Comparison of ENCODE assay signal across 8 mouse cellular contexts in genomic region chr13:63814746-63815681, GRCm38 (mm10). TPM values are rescaled to one million over a fixed set of nuclear protein-coding genes. Genes with fewer than 3 reads are reported as not detected.
DNase-seq lines count a peak whose midpoint lies in the region; ATAC-seq lines count a peak whose summit lies in the region.

Gene Ercc6l2 (plus strand): TSS chr13:63815240.

- intact Hi-C loops in heart, postnatal 14 days (cut with DNase I): loop anchor here (5.0 kb wide), 4 partner anchors 118 to 383 kb away; no protein-coding TSS in a partner anchor

- H3K4me1 ChIP-seq in forebrain, embryonic 14.5 days (ENCODE audit: control insufficient read depth, insufficient read depth, low read length): peaks cover 10% of the 10 kb centered on the region
- H3K4me1 ChIP-seq in neural tube, embryonic 15.5 days: peaks cover 17% of the 10 kb centered on the region

- DNase-seq in ES-CJ7 (ENCODE audit: low read depth, low spot score): peak; percentile 99
- peak; percentile 99 for DNase-seq in cerebellum, adult 11 months
- peak; percentile 100 for DNase-seq in forebrain, embryonic 14.5 days (ENCODE audit: low spot score)
- DNase-seq in heart, postnatal 14 days: peak; percentile 98 to 99
- DNase-seq in layer of hippocampus, adult 11-12 months (ENCODE audit: low spot score): peak; percentile 99
- DNase-seq in lung, adult 18-20 months: peak; percentile 99
- DNase-seq in testis, postnatal 14 days (ENCODE audit: low spot score): peak; percentile 99

- H3K36me3 ChIP-seq in forebrain, embryonic 14.5 days (ENCODE audit: control insufficient read depth, insufficient read depth, low read length): no peaks in the 10 kb centered on the region
- no peaks in the 10 kb centered on the region for H3K36me3 ChIP-seq in neural tube, embryonic 15.5 days

- peak within 1 kb of the TSS; percentile 59 for H3K4me3 ChIP-seq in forebrain, embryonic 14.5 days (ENCODE audit: low read depth, low read length)
- H3K4me3 ChIP-seq in neural tube, embryonic 15.5 days (replicated peaks): peak within 1 kb of the TSS; percentile 59

- H3K4me2 ChIP-seq in forebrain, embryonic 14.5 days (ENCODE audit: low read length): peak within 1 kb of the TSS; percentile 75
- H3K4me2 ChIP-seq in neural tube, embryonic 15.5 days: peak within 1 kb of the TSS; percentile 69

- peak within 1 kb of the TSS; percentile 95 for H3K27ac ChIP-seq in forebrain, embryonic 14.5 days (ENCODE audit: low read depth, low read length)
- peak within 1 kb of the TSS; percentile 96 for H3K27ac ChIP-seq in neural tube, embryonic 15.5 days (replicated peaks)

- H3K27me3 ChIP-seq in forebrain, embryonic 14.5 days (replicated peaks; ENCODE audit: control insufficient read depth, insufficient read depth, low read length): no peaks in the 10 kb centered on the region
- no peaks in the 10 kb centered on the region for H3K27me3 ChIP-seq in neural tube, embryonic 15.5 days (replicated peaks)

- under 1% methylated on average over 87 of the region's 87 CpGs for whole genome bisulfite sequencing in forebrain, embryonic 14.5 days
- WGBS in neural tube, embryonic 15.5 days: under 1% methylated on average over 87 of the region's 87 CpGs

- peak within 1 kb of the TSS; percentile 85 for H3K9ac ChIP-seq in forebrain, embryonic 14.5 days (ENCODE audit: low read length)
- peak within 1 kb of the TSS; percentile 63 for H3K9ac ChIP-seq in neural tube, embryonic 15.5 days (replicated peaks)

- peak; percentile 99 for ATAC-seq in forebrain, embryonic 14.5 days
- peak; percentile 99 for ATAC-seq in neural tube, embryonic 15.5 days (ENCODE audit: low FRiP score)

- no peaks in the 10 kb centered on the region for H3K9me3 ChIP-seq in forebrain, embryonic 14.5 days (replicated peaks; ENCODE audit: control insufficient read depth, low read length)
- H3K9me3 ChIP-seq in neural tube, embryonic 15.5 days (replicated peaks): no peaks in the 10 kb centered on the region

RNA-seq across cellular contexts. Expression of gene Ercc6l2, which starts in this region (rescaled TPM):
- 14.7 and 17.2 TPM in 2 replicates for polyA plus RNA-seq in forebrain, embryonic 14.5 days (2014; fragmentation: Nextera tagmentation; extraction: Ambion mirVana)
- total RNA-seq in heart, postnatal 14 days (2021): 10 to 100 TPM; 10.4 to 10.9 TPM
- 14.2 and 14.7 TPM in 2 replicates for polyA plus RNA-seq in neural tube, embryonic 15.5 days (2015; fragmentation: Nextera tagmentation; extraction: Ambion mirVana)

Comparison
In these comparisons a context has a peak if more than half of its experiments do, and no peak if none do; other contexts are left out.
1. Peak in every context shown above with its lines: DNase-seq, ATAC-seq, H3K4me3 ChIP-seq and H3K27ac ChIP-seq.